Mouse (Mus musculus) cerebellum, adult 11-12 months (tissue): Measurements from ENCODE around the gene Foxi1.
"Not testable (repeated sequence)": the region's sequence is repeated elsewhere in the genome, so short reads cannot be mapped to it uniquely, and the experiment has no call there.

Experiments
- DNase-seq: peaks from one replicate; pipeline ENCODE4 v3.0.0; 2022

The Foxi1 gene

GRCm38 (mm10) chr11:34207989-34208388, at the start of gene Foxi1:
TSS of gene Foxi1 (minus strand) at chr11:34208089.
- no peak for DNase-seq

DNA sequence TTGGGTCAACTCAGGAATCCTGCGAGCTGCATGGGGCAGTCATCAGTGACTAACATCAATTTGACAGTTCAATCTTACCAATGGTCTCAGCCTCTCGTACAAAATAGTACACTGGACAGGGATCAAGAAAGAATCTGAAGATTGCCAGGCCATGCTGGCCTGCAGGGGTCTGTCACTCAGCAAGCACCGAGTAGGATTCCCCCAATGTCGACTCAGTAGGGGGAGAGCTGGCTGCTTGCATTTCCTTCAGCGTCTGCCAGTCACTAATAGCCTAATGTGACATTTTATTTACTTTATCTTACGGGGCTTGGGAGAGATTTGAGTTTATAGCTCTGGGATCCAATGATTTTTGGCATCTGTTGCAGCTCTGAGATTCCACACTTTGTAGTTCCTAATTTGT, 35.1 kb upstream of the Foxi1 start:
- no peak for DNase-seq

GRCm38 (mm10) chr11:34240252-34240651, 32.4 kb upstream of the Foxi1 start:
- no peak for DNase-seq

GRCm38 (mm10) chr11:34239691-34240090, 31.8 kb upstream of the Foxi1 start:
- no peak for DNase-seq

- no peak for DNase-seq
Observed at GRCm38 (mm10) chr11:34236885-34237284, 29.0 kb upstream of the Foxi1 start.

DNA sequence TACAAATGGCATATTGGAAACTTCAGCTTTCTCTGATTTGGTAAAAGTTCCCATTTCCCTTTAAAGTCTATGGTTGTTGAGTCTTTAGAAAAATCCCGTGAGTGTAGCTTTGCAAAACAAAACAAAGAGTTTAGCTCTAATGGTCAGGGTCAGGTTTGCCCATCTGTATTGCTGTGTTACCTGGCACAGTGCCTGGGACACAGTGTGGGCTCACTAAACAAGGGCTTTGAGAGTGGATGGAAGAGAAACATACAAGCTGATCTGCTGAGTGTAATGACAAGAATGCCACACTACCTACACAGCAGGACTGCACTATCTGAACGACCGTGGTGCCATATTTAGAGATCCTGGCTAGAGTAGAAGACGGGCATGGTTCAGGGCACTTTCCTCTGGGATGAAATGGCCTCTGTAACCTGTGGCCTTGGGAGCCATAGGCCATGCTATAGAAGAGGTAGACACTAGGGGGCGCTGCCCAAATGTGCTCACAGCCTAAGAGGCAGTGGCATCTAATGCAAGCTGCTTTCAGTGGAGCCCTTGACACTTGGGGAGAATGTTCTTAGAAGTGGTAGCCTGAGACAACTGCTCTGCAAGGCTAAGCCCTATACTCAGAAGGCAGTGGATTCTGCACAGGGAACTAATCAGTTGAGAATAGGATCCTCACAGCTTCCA, 28.3 kb upstream of the Foxi1 start:
- no peak for DNase-seq

DNA sequence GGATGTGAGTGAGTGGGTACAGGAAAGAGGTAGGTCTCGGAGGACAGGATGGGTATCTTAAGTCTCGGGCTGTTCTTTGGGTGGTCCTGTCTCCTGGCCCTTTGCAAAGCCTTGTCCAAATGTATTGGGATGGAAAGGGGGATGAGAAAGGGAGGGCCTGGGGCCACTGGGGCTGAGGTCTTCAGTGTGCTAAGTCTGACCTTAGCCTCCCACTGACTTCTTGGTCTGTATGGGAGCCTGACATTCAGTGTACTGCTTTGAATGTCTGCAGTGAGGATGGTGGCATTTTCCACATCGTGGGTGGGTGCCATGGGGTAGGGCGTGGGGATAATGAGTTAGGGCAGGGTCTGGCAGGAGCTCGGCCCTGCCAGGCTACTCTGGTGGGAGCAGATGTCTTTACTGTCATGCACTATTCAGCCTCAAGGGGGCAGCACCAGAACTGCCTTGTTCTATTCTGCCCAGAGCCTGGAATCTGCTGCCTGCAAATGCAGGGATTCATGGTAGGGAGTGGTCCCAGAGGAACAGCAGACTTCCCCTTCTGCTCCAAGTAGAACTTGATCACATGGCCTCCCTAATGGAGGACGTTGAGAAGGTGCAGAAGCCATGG, 21.0 kb upstream of the Foxi1 start:
- no peak for DNase-seq

DNA sequence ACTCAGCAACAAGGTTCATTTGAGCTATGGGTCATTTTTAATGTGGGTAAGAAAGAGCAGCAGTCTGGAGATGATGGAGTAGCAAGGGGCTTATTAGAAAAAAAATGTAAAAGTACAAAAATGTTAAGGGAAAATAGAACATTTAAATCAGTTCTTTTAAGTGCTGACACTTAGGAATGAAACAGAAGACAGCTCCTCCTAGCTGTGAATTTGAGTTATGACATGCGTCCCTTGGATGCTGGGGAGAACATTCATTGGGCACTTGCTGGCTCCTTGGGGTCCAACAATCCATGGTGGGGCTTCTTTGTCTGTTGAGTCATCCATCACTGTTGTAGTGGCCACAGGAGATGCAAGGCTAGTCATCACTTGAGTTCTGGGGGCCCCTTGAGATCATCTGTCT, 19.3 kb upstream of the Foxi1 start:
- no peak for DNase-seq

DNA sequence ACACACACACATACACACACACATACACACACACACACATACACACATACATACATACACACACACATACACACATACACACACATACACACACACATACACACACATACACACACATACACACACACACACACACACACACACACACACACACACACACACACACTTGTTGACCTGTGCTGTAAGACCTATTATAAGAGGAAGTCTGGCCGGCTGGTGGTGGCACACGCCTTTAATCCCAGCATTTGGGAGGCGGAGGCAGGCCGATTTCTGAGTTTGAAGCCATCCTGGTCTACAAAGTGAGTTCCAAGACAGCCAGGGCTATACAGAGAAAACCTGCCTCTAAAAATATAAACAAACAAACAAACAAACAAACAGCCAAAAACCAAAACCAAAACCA, 12.7 kb upstream of the Foxi1 start:
- not testable (repeated sequence) for DNase-seq

- peak; percentile 31 for DNase-seq
Observed at GRCm38 (mm10) chr11:34212853-34213252, 5.0 kb upstream of the Foxi1 start.

DNA sequence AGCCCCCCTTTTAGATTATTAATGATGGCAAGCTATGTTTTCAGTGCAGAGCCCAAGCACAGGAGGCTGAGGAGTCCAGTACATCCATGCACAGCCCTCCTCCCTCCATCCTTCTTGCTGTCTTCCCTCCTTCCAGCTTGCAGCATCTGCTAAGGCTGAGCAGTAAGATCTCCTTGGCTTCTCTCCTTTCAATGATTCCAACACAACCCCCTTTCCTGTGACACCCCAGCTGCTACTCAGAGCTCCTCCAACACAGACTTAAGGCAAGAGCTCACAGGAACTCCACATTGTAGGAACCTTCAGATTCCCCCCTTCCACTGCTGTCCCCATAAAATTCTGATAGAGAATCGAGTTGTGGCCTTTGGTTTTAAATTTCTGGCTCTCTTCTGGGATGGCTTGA, 5.1 kb downstream of the Foxi1 start:
- no peak for DNase-seq

DNA sequence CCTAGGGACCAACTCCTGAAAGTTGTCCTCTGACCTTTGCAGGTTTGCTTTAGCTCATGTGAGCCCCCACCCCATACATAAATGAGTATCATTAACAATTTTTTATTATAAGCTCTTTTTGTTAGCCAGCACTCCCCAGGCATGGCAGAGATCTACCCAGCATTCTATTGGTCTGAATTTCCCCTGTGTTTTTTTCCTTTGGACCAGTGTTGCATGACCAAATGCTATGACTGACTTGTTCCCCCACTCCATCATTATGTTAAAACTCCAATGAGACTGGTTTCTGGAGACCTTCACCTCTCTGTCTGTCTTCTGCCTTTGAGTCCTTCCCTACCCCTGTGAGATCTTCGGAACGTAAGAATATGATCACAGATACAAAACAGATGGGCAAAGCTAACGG, 12.7 kb downstream of the Foxi1 start:
- DNase-seq, result no peak

DNA sequence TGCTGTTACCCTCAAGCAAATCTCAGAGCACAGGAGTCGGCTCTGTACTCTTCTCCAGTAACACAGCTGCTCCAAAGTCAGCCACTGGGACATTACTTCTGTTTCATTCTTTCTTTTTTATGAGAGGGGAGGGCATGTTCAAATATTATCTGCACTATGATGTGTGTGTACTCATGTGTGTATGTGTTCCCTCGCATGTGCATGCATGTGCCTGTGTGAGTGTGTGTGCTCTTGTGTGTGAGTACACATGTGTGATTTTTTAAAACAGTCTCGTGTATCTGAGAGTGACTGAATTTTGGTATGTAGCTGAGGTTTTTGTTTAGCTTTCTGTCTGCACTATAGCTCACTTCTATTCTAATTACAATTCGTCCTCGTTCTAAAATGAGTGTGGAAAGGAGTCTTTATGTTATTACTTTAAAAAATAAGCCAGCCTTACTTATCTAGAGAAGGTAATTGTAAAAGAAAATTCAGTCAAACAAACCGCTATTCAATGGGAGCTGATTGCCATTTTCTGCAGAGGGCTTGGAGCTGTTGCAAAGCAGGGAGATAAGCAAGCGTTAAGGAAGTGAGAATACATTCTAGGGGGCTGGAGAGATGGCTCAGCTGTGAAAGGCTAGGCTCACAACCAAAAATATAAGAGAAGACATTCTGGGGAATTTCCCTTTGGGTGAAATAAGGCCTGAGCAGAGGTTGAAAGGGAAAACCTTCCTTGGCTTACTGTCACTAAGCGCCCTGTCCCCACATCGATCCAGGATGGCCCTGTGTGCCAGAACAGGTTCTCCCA, 13.5 kb downstream of the Foxi1 start:
- no peak for DNase-seq

GRCm38 (mm10) chr11:34193658-34194057, 14.2 kb downstream of the Foxi1 start:
- no peak for DNase-seq

- DNase-seq, result no peak
Observed at GRCm38 (mm10) chr11:34184266-34184665, 23.6 kb downstream of the Foxi1 start.

DNA sequence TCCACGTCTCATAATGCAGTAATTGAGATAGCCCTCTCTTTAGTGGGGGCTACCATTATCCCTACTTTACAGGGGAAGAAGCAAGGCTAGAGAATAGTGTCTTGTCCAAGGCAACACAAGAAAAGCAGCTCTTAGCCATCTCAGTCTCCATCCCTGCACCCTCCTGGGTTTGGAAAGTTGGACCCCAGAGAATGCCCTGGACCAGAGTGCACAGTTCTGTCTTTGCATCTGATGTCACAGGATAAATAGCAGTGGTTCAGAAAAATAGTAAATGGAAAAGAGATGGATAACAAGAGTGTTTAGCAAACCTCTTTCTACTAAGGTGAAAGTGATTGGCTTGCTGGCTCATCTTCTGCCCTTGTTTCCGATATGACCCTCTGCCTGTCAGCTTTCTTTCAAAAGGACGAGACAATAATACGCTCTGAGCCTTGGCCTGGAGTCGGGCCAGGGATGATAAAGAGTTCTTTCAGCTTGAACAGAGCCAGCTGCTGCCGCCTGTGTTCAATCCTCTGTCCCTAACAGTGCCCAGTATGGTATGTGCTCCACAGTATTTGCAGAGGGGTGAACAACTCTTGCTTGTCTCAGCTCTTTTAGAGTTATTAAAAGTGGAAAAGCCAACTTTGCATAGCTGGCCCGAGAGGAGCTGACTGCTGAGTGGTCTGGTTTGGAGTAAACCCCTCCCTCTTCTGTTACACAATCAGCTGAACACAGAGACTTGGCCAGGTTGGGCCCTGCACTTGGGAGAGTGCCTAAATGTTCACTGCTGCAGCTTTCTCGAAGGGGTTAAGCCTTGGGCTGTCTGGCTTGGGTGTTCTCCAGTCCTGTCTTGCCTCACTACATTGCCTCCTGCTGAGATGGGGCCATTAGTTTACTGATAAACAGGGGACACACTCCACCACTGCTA, 26.4 kb downstream of the Foxi1 start:
- no peak for DNase-seq

DNA sequence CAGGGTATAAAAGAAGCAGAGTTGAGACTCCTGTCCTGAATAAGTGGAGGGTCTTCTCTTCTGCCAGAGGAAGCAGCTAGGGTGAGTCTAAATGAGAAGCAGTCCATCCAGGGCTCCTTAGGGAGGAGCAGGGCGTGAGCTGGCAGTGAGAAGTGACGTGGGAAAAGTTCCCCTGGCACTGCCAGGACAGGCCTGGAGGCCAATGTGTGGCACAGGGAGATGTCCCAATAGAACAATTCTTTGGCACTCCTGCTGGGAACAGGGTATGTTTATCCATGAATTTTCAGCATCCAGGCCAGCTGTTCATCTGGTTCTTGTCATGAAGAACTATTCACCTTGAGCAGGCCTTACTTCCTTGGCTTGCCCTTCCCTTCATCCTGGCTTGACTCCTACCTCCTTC, 29.1 kb downstream of the Foxi1 start:
- DNase-seq, result no peak

DNA sequence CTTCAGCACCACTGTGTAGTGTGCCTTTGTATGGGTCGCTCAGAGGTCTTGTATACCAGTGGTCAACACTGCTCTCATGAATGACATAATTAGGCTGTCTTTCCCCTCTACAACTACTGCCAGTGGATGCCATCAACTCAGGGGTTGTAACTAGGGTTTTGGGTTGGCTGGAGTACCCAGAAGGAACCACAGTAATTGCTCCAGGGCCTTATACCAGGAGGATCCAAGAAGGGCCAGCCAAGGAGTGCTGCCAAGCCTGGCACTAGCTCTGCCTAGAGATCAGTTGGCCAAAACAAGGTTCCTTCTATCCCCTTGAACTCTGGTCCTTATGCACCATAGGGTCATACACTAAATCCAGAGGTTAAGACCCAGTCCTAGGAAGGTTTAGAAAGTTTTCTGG, 31.5 kb downstream of the Foxi1 start:
- DNase-seq, result no peak

DNA sequence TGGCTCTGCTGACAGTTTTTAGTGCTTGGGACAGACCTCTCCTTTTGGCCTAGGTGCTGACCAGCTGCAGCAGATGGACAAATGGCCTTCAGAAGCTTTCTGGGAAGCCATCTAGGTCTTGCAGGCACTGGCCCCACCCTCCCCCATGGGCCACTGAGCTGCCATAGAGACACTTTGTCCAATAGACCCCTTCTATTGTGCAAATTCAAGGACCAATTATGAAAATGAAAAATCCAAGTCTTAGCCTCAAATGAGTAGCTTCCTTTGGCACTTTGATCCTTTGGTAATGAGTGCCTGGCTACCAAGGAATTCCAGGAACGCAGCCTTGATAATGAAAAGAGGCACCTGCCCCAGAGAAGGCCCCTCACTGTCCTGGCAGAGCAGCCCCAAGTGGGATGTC, 36.7 kb downstream of the Foxi1 start:
- DNase-seq, result no peak

DNA sequence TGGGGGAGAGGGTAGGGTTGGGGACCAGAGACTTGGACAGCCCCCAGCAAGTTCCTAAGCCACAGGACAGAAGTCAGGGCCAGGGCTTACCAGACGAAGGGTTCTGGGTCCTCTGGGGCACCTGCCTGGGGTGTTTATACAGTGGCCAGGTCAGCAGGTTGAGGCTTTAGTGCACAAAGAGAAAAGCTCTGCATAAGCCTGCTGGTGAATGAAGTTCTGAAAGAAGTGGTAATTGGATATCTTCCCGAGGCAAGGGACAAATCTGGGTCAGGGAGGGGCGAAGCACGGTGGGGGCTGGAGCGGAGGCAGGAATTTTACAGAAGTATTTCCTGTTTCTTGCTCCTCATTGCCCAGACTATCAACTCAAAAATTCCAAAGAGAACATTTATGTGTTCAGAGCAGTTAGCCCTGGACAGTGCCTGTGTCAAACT, 38.4 kb downstream of the Foxi1 start:
- no peak for DNase-seq

DNA sequence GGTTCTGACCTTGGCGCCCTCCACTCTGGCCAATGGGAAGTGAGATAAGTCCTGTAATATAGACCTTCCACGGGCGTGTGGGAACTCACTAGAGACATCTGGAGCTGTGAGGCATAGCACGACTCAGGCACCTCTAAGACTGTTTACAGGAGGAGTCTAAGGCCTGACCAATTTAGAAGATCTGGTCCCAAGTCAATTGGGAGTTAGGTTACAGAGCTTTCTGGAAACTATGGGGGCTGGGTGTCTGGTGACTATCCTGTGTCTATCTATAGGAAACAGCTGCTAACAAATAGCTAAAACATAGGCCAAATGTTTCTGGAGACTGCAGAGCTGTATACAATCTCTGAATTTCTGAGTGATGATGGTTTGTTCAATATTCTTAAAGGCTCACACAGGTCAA, 41.5 kb downstream of the Foxi1 start:
- no peak for DNase-seq

DNA sequence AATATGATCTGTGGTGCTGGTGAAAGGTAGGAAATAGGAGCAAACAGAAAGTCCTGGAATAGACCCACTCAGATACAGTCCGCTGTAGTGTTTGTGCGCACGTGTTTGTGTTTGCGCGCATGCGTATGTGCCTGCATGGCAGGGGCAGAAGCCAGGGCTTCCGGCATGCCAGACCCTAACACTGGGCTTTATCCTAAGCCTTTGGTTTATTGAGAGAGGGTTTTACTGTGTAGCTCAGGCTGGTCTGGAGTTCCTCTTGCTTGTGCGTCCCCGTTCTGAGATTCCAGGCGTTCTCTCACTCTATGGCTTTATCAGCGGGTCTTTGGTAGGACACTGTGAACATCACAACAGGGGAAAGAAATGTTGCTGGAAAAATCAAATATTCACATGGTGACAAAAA, 42.6 kb downstream of the Foxi1 start:
- no peak for DNase-seq

GRCm38 (mm10) chr11:34158916-34159315, 49.0 kb downstream of the Foxi1 start:
- DNase-seq, result no peak
